Mouse (Mus musculus) neural tube, embryonic 13.5 days (tissue): ENCODE measurements around the gene Vps53. TPM values are rescaled to one million over a fixed set of nuclear protein-coding genes. Genes with fewer than 3 reads are reported as not detected.
A peak's percentile ranks its signal among the peaks of the same experiment; 100 is the strongest.

ENCODE experiments used
- ATAC-seq: fragments of 200-750 bp; cut with Nextera tagmentation; 2 replicates; pipeline ENCODE4 v1.8.0; 2017; ENCODE audit warnings: low read depth, mild to moderate bottlenecking, moderate TSS enrichment, moderate library complexity
- H3K27ac ChIP-seq: fragments of 300-500 bp; sonication (generic); replicated peaks from 2 replicates; pipeline ENCODE4 v1.5.1; 2015; ENCODE audit warnings: moderate library complexity, mild to moderate bottlenecking, inconsistent platforms
- H3K27me3 ChIP-seq: fragments of 300-500 bp; sonication (generic); 2 replicates; pipeline ENCODE4 v1.6.1; 2015; ENCODE audit warnings: mild to moderate bottlenecking, inconsistent platforms
- H3K36me3 ChIP-seq: fragments of 300-500 bp; sonication (generic); 2 replicates; pipeline ENCODE4 v1.6.1; 2015; ENCODE audit warnings: mild to moderate bottlenecking, inconsistent platforms
- H3K4me1 ChIP-seq: fragments of 300-500 bp; sonication (generic); replicated peaks from 2 replicates; pipeline ENCODE4 v1.6.1; 2015; ENCODE audit warnings: inconsistent platforms
- H3K4me2 ChIP-seq: fragments of 300-500 bp; sonication (generic); 2 replicates; pipeline ENCODE4 v1.6.1; 2015; ENCODE audit warnings: inconsistent platforms, mild to moderate bottlenecking, moderate library complexity
- H3K4me3 ChIP-seq: fragments of 300-500 bp; sonication (generic); 2 replicates; pipeline ENCODE4 v1.5.1; 2015; ENCODE audit warnings: mild to moderate bottlenecking, inconsistent platforms
- H3K9ac ChIP-seq: fragments of 300-500 bp; sonication (generic); 2 replicates; pipeline ENCODE4 v1.6.1; 2015; ENCODE audit warnings: moderate library complexity, mild to moderate bottlenecking, inconsistent platforms
- H3K9me3 ChIP-seq: fragments of 300-500 bp; sonication (generic); 2 replicates; pipeline ENCODE4 v1.6.1; 2016; ENCODE audit warnings: inconsistent platforms
- WGBS: fragments of 180-500 bp; shearing (Covaris S2); methylation state at CpG from one replicate; pipeline ENCODE4 v1.1.7; 2015; 5-methylcytosine and 5-hydroxymethylcytosine counted together
- polyA plus RNA-seq: library from polyadenylated mRNA; unstranded; fragments of >200 nt; fragmentation: Nextera tagmentation; extraction: Ambion mirVana; gene quantifications from 2 replicates; pipeline ENCODE4 v1.2.1, GENCODE M21; 2015

Vps53 gene
- polyA plus RNA-seq, 1 experiment from 2014 or later: 69.3 TPM

GRCm38 (mm10) chr11:76201761-76202674 is 22.6 kb upstream of the Vps53 start:
- WGBS: under 1% methylated on average over 89 of the region's 90 CpGs
- Histone ChIP-seq H3K9me3 (no peaks in the 10 kb centered on the region), H3K36me3 (peaks cover 27% of the 10 kb centered on the region), H3K4me1 (peaks cover 18% of the 10 kb centered on the region), H3K4me2 (peak overlapping the region; percentile 90), H3K9ac (peak overlapping the region; percentile 95), H3K4me3 (peak overlapping the region; percentile 93), H3K27me3 (no peaks in the 10 kb centered on the region), H3K27ac (peak overlapping the region; percentile 89)
- ATAC-seq: peak; percentile 96

DNA sequence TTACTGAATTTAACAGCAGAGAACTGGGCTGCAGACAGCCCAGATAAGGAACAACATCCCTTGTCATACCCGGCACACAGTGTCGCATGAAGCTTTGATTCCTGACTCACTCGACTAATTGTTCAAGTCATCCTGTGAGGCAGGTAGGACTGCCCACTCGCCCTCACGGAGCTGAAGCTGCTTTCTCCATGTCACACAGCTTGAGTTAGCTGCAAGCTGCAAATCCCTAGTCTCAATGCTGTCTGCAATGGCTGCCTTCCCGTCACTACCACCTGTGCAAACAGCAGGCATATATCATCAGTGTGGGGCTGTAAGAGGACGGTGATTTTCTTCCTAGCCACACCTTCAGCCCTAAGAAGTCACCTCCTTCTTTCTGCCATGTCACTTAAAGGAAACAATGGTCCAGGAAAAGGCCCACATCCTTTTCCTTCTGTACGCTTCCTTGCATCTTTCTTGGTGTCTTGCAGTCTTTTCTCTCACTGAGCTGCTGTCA is 17.6 kb upstream of the Vps53 start:
- 59% methylated on average over 8 of the region's 8 CpGs for WGBS
- Histone ChIP-seq H3K4me3 (no peak overlapping the region), H3K36me3 (no peaks in the 10 kb centered on the region), H3K9ac (no peak overlapping the region), H3K4me2 (no peak overlapping the region), H3K4me1 (0 out of 2 replicates have a peak, but pooled peaks cover 7% of the 10 kb centered on the region), H3K9me3 (no peaks in the 10 kb centered on the region), H3K27ac (no peak overlapping the region), H3K27me3 (no peaks in the 10 kb centered on the region)
- no peak for ATAC-seq

DNA sequence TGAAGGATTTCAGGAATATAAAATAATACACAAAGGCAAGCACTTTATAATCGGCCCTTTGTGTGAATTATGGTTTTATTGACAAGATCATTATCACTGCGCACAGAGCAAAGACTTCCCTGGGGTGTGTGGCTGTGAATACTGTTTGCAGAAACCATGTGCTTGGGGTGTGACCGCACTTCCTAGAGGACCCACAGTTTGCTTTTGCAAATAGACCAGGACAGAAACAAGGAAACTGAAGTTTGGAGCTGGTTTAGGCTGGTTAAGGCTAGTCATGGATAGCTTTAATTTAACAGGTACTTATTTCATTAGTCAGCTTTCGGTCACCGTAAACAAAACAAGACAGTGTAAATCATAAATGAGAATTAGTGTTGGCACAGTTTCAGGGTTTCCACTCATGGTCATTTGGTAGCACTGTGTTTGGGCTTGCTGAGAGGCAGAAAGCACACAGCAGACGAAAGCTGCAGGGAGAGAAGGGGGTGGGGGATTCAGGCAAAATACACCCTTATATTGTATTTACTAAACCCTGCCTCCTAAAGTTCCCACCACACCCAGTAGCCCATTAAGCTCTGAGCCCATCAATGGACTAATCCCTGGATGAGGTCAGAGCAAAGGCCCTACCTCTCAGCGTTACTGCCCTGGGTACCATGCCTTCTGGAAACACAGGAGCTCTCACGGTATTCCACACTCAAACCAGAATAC is 17.0 kb upstream of the Vps53 start:
- Histone ChIP-seq H3K4me2 (no peak overlapping the region), H3K27me3 (no peaks in the 10 kb centered on the region), H3K27ac (no peak overlapping the region), H3K4me1 (0 out of 2 replicates have a peak, but pooled peaks cover 4% of the 10 kb centered on the region), H3K4me3 (no peak overlapping the region), H3K9ac (no peak overlapping the region), H3K9me3 (no peaks in the 10 kb centered on the region), H3K36me3 (no peaks in the 10 kb centered on the region)
- 53% methylated on average over 8 of the region's 8 CpGs for WGBS
- ATAC-seq: no peak

GRCm38 (mm10) chr11:76186908-76187307 is 7.5 kb upstream of the Vps53 start:
- 85% methylated on average over 6 of the region's 6 CpGs for WGBS
- Histone ChIP-seq H3K9ac (no peak overlapping the region), H3K4me3 (no peak overlapping the region), H3K27ac (no peak overlapping the region), H3K27me3 (no peaks in the 10 kb centered on the region), H3K36me3 (no peaks in the 10 kb centered on the region), H3K4me2 (no peak overlapping the region), H3K9me3 (no peaks in the 10 kb centered on the region), H3K4me1 (no peaks in the 10 kb centered on the region)
- no peak for ATAC-seq

DNA sequence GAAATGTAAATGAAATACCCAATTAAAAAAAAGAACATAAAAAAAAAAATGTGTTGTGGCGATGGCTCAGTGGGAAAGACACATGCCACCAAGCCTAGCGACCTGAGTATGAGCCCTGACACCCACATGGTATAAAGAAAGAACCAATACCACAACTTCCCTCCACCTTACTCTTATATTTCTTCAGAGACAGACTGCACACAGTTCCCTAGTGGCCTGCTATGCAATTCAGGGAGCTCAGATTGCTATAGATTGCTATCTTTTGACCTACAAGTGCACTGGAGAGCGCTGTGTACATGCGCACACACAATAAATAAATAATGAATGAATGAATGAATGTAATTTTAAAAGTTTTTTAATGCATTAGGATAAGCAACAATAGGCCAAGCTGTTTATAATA is 4.3 kb upstream of the Vps53 start:
- no peak overlapping the region for H3K4me2 ChIP-seq
- peaks cover 10% of the 10 kb centered on the region for H3K4me1 ChIP-seq
- no peaks in the 10 kb centered on the region for H3K9me3 ChIP-seq
- no peaks in the 10 kb centered on the region for H3K27me3 ChIP-seq
- H3K9ac ChIP-seq: no peak overlapping the region
- H3K27ac ChIP-seq: no peak overlapping the region
- no peak overlapping the region for H3K4me3 ChIP-seq
- H3K36me3 ChIP-seq: no peaks in the 10 kb centered on the region
- 81% methylated on average over 4 of the region's 4 CpGs for WGBS
- no peak for ATAC-seq

GRCm38 (mm10) chr11:76180146-76180540 is 696 bp upstream of the Vps53 start:
- Histone ChIP-seq H3K4me2 (peak overlapping the region; percentile 82), H3K9ac (peak overlapping the region; percentile 80), H3K27ac (no peak overlapping the region), H3K27me3 (no peaks in the 10 kb centered on the region), H3K4me3 (peak overlapping the region; percentile 94), H3K4me1 (peaks cover 18% of the 10 kb centered on the region), H3K9me3 (no peaks in the 10 kb centered on the region), H3K36me3 (peaks cover 8% of the 10 kb centered on the region; the same call in 1 of the 2 replicates)
- no peak for ATAC-seq
- WGBS: 19% methylated on average over 7 of the region's 7 CpGs

GRCm38 (mm10) chr11:76178726-76179494 is 537 bp downstream of the Vps53 start:
- Histone ChIP-seq H3K4me3 (peak overlapping the region; percentile 94), H3K9ac (peak overlapping the region; percentile 80), H3K4me1 (peaks cover 18% of the 10 kb centered on the region), H3K27me3 (no peaks in the 10 kb centered on the region), H3K4me2 (peak overlapping the region; percentile 82), H3K9me3 (no peaks in the 10 kb centered on the region), H3K27ac (peak overlapping the region; percentile 83), H3K36me3 (peaks cover 11% of the 10 kb centered on the region)
- WGBS: 2% methylated on average over 28 of the region's 28 CpGs
- peak; percentile 82 for ATAC-seq

- Histone ChIP-seq H3K27ac (no peak overlapping the region), H3K4me2 (no peak overlapping the region), H3K36me3 (peaks cover 27% of the 10 kb centered on the region), H3K27me3 (no peaks in the 10 kb centered on the region), H3K4me1 (0 out of 2 replicates have a peak, but pooled peaks cover 9% of the 10 kb centered on the region), H3K9me3 (no peaks in the 10 kb centered on the region), H3K9ac (no peak overlapping the region), H3K4me3 (no peak overlapping the region)
- no peak for ATAC-seq
- 60% methylated on average over 5 of the region's 5 CpGs for WGBS
Measured at GRCm38 (mm10) chr11:76170207-76170606, 9.2 kb downstream of the Vps53 start.

DNA sequence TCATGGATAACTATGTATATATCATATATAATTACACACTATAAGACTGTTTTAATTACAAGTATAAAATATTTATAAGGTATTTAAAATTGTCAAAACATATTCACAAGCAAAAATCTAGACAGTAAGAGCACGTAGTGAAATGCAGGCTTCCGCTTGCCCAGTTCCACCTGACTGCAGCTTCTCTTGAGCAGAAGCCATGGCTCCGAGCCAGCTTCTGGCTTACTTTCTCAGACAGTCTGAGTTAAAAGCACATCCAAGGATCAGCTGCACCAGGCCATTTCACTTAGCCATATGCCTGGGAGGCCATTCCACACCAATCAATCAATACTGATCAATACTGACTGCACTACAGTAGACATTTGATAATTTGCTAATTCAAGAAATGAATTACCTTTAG is 10.5 kb downstream of the Vps53 start:
- H3K4me2 ChIP-seq: no peak overlapping the region
- no peak for ATAC-seq
- no peaks in the 10 kb centered on the region for H3K27me3 ChIP-seq
- 0 out of 2 replicates have a peak, but pooled peaks cover 9% of the 10 kb centered on the region for H3K4me1 ChIP-seq
- no peaks in the 10 kb centered on the region for H3K9me3 ChIP-seq
- H3K36me3 ChIP-seq: peaks cover 31% of the 10 kb centered on the region
- no peak overlapping the region for H3K27ac ChIP-seq
- H3K9ac ChIP-seq: no peak overlapping the region
- 66% methylated on average over 3 of the region's 3 CpGs for WGBS
- no peak overlapping the region for H3K4me3 ChIP-seq

DNA sequence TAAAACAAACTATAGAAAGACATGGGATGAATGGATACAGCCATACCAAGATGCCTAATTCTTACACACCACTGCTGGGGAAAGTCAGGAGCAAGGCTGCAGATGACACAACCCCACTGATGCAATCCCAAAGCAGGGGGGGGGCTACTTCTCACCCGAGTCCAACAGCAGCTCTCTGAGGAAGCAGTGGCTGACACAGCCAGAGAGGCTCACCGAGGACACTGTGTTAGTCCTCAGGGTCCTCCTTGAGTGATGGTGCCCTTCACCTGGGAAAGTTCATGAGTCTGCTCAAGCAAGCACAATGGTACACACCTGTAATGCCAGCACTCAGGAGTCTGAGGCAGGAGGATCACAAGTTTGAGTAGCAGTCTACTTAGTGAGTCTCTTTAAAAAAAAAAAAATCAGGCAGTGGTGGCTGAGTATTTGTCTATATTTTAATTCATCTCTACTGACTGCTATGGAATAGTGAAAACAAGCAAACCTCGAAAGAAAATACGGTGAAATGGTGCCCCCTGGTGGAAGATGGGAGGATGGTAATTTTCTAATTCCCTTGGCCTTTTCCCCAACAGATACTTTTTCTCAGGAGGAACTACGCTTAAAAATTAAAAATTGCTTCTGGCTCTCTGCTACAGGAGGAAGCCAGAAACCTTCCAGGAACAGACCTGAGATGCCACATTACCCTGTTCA is 12.2 kb downstream of the Vps53 start:
- Histone ChIP-seq H3K27ac (no peak overlapping the region), H3K4me2 (no peak overlapping the region), H3K9ac (no peak overlapping the region), H3K9me3 (no peaks in the 10 kb centered on the region), H3K4me3 (no peak overlapping the region), H3K36me3 (peaks cover 31% of the 10 kb centered on the region), H3K27me3 (no peaks in the 10 kb centered on the region), H3K4me1 (0 out of 2 replicates have a peak, but pooled peaks cover 9% of the 10 kb centered on the region)
- 30% methylated on average over 5 of the region's 5 CpGs for WGBS
- no peak for ATAC-seq

- Histone ChIP-seq H3K27me3 (no peaks in the 10 kb centered on the region), H3K9ac (no peak overlapping the region), H3K27ac (no peak overlapping the region), H3K4me2 (no peak overlapping the region), H3K9me3 (no peaks in the 10 kb centered on the region), H3K36me3 (peaks cover 28% of the 10 kb centered on the region), H3K4me1 (0 out of 2 replicates have a peak, but pooled peaks cover 9% of the 10 kb centered on the region), H3K4me3 (no peak overlapping the region)
- 89% methylated on average over 4 of the region's 4 CpGs for WGBS
- ATAC-seq: no peak
Measured at GRCm38 (mm10) chr11:76166657-76167056, 12.8 kb downstream of the Vps53 start.
